Mouse (Mus musculus): ENCODE measurements around the gene Clpsl2. TPM values are rescaled to one million over a fixed set of nuclear protein-coding genes. Genes with fewer than 3 reads are reported as not detected.

The Clpsl2 gene
- polyA plus RNA-seq, 1 experiment from 2014 or later = not detected

DNA sequence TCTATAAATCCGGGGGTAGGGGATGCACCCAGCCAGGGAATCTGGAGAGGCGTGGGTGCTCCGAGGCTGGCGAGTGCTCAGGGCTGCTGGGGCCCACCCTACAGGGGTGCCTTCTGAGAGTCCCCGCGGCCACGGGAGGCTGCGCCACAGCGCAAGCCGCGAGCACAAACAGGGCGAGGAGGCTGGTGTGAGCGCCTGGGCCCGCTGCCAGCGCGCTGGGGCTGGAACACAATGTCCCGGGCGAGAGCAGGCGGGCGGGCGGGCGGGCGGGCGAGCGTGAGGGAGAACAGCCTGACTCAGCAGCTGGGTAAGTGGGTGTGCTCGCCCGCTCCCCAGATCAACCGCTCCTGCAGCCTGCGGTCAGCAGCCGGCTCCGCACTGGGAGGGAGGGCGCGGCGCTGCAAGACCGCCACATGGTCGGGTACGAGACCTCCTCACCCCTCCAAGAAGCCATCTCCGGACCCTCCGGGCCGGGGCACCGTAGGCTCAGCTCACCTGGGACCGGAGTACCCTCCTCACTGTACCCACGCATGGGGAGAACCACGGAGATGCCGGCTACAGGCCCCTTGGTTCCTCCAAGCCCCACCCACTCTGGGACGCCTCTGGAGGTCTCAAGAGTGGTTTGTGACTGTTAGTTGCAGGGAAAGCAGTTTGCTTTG, 31.1 kb upstream of the Clpsl2 start:
- H3K9ac ChIP-seq (replicated peaks; ENCODE audit: low read depth, low read length) = peak overlapping the region; percentile 77
- peak overlapping the region; percentile 69 for H3K27ac ChIP-seq (ENCODE audit: low read length)
- H3K4me1 ChIP-seq (replicated peaks; ENCODE audit: control insufficient read depth, insufficient read depth, low read length) = peaks cover 22% of the 10 kb centered on the region
- no peaks in the 10 kb centered on the region for H3K36me3 ChIP-seq (ENCODE audit: control insufficient read depth, insufficient read depth)
- H3K4me3 ChIP-seq (replicated peaks; ENCODE audit: low read length) = peak overlapping the region; percentile 59
- H3K9me3 ChIP-seq (ENCODE audit: control insufficient read depth, low read length) = no peaks in the 10 kb centered on the region
- WGBS = 1% methylated on average over 45 of the region's 46 CpGs
- peak overlapping the region; percentile 94 for H3K4me2 ChIP-seq (ENCODE audit: low read length)
- ATAC-seq = peak; percentile 73
- H3K27me3 ChIP-seq (replicated peaks; ENCODE audit: control insufficient read depth, insufficient read depth, low read length) = no peaks in the 10 kb centered on the region; the same call in 1 of the 2 replicates

DNA sequence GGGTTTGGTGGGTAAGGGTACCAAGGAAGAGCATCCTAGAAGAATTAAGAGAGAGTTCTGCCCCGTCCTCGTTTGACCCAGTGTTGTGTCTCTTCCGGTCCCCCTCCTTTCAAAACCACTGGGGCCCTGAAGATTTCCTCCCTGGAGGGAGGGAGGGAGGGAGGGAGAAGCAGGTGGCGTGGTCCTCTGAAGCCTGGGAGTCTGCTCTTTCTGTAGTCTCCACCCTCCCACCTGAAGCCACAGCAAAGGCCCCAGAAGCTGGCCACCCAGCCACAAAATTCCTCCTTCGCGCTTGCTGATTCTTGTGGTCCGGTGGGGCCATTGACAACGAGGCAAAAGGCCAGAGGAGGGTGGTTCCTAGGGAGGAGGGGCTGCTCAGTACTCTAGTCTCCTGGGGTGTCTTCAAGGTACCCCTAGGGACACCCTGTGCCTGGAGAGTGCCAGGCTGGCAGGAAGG, 30.6 kb upstream of the Clpsl2 start:
- peak overlapping the region; percentile 94 for H3K4me2 ChIP-seq (ENCODE audit: low read length)
- peak overlapping the region; percentile 59 for H3K4me3 ChIP-seq (replicated peaks; ENCODE audit: low read length)
- H3K9ac ChIP-seq (replicated peaks; ENCODE audit: low read depth, low read length) = peak overlapping the region; percentile 77
- peaks cover 26% of the 10 kb centered on the region for H3K4me1 ChIP-seq (replicated peaks; ENCODE audit: control insufficient read depth, insufficient read depth, low read length)
- no peaks in the 10 kb centered on the region for H3K36me3 ChIP-seq (ENCODE audit: control insufficient read depth, insufficient read depth)
- H3K27ac ChIP-seq (ENCODE audit: low read length) = no peak overlapping the region; the same call in 1 of the 2 replicates
- H3K27me3 ChIP-seq (replicated peaks; ENCODE audit: control insufficient read depth, insufficient read depth, low read length) = no peaks in the 10 kb centered on the region; the same call in 1 of the 2 replicates
- no peak for ATAC-seq
- H3K9me3 ChIP-seq (ENCODE audit: control insufficient read depth, low read length) = no peaks in the 10 kb centered on the region
- WGBS = 12% methylated on average over 8 of the region's 8 CpGs

DNA sequence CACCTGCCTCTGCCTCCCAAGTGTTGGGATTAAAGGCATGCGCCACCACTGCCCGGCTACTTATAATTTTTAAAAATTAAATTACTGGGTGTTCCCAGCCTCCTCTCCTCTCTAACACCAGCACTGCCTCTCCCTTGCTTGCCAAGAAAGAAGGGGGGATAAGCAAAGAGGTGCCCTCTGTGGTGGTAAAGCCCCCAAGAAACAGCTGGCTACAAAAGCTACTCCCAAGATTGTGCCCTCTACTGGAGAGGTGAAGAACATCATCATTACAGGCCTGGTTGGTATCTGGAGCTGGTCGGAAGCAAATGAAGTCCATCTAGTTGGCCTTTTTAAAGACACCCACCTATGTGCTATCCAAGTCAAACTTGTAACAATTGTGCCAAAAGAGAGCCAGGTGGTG, 29.4 kb upstream of the Clpsl2 start:
- Histone ChIP-seq H3K9ac (replicated peaks; ENCODE audit: low read depth, low read length) (no peak overlapping the region), H3K4me3 (replicated peaks; ENCODE audit: low read length) (no peak overlapping the region), H3K4me1 (replicated peaks; ENCODE audit: control insufficient read depth, insufficient read depth, low read length) (peaks cover 26% of the 10 kb centered on the region), H3K27me3 (replicated peaks; ENCODE audit: control insufficient read depth, insufficient read depth, low read length) (no peaks in the 10 kb centered on the region), H3K4me2 (ENCODE audit: low read length) (no peak overlapping the region), H3K36me3 (ENCODE audit: control insufficient read depth, insufficient read depth) (no peaks in the 10 kb centered on the region), H3K9me3 (ENCODE audit: control insufficient read depth, low read length) (no peaks in the 10 kb centered on the region), H3K27ac (ENCODE audit: low read length) (no peak overlapping the region)
- no peak for ATAC-seq
- 90% methylated on average over 3 of the region's 3 CpGs for WGBS

DNA sequence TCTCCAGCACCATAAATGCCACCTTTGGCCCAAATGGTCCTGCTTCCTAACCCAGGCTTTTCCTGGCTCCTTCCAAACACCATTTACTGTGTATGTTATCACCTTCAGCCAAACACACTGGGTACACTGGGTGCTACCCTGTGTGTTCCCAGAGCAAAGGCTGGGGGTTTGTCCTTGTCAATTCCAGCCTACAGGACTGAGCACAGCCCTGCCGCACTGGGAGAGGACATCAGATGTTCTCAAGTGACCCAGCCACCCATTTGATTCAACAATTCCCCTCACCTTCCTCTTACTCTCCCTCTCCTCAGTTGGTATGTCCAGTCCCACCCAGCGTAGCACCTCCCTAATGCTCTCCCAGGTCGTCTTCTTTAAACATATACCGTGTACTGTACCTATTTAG, 28.6 kb upstream of the Clpsl2 start:
- H3K9me3 ChIP-seq (ENCODE audit: control insufficient read depth, low read length) = no peaks in the 10 kb centered on the region
- H3K27ac ChIP-seq (ENCODE audit: low read length) = no peak overlapping the region
- H3K4me3 ChIP-seq (replicated peaks; ENCODE audit: low read length) = no peak overlapping the region
- 83% methylated on average over 4 of the region's 4 CpGs for WGBS
- no peak overlapping the region for H3K4me2 ChIP-seq (ENCODE audit: low read length)
- H3K4me1 ChIP-seq (replicated peaks; ENCODE audit: control insufficient read depth, insufficient read depth, low read length) = peaks cover 26% of the 10 kb centered on the region
- H3K36me3 ChIP-seq (ENCODE audit: control insufficient read depth, insufficient read depth) = no peaks in the 10 kb centered on the region
- no peak for ATAC-seq
- no peaks in the 10 kb centered on the region for H3K27me3 ChIP-seq (replicated peaks; ENCODE audit: control insufficient read depth, insufficient read depth, low read length)
- H3K9ac ChIP-seq (replicated peaks; ENCODE audit: low read depth, low read length) = no peak overlapping the region

DNA sequence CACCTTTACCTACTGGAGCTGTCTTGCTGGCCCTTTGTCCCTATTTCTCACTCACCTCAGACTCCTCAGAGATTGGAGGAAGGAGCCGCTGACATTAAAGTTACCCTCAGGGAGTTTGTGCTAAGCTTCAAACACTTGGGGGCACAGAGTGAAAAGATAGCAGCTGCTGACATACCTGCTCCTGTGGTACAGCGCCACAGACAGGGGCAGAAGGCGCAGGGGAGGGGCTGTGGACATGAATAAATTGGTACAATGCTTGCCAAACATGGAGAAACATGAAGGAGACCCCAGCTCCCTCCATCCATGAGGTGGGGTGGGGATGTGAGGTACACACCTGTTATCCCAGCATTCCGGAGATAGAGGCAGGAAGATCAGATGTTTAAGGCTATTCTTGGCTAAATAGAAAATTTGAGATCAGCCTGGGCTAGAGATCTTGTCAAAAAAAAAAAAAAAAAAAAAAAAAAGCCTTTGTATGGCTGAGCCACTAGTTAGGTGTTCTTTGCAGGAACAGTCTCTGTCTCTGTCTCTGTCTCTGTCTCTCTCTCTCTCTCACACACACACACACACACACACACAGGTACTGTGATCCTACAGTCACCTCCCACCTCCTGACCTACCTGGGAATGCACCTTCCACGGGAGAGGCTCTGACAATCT, 28.0 kb upstream of the Clpsl2 start:
- Histone ChIP-seq H3K4me3 (replicated peaks; ENCODE audit: low read length) (no peak overlapping the region), H3K4me2 (ENCODE audit: low read length) (no peak overlapping the region), H3K27ac (ENCODE audit: low read length) (no peak overlapping the region), H3K9ac (replicated peaks; ENCODE audit: low read depth, low read length) (no peak overlapping the region), H3K9me3 (ENCODE audit: control insufficient read depth, low read length) (no peaks in the 10 kb centered on the region), H3K36me3 (ENCODE audit: control insufficient read depth, insufficient read depth) (no peaks in the 10 kb centered on the region), H3K4me1 (replicated peaks; ENCODE audit: control insufficient read depth, insufficient read depth, low read length) (peaks cover 26% of the 10 kb centered on the region), H3K27me3 (replicated peaks; ENCODE audit: control insufficient read depth, insufficient read depth, low read length) (no peaks in the 10 kb centered on the region)
- whole genome bisulfite sequencing = 70% methylated on average over 5 of the region's 5 CpGs
- no peak for ATAC-seq

DNA sequence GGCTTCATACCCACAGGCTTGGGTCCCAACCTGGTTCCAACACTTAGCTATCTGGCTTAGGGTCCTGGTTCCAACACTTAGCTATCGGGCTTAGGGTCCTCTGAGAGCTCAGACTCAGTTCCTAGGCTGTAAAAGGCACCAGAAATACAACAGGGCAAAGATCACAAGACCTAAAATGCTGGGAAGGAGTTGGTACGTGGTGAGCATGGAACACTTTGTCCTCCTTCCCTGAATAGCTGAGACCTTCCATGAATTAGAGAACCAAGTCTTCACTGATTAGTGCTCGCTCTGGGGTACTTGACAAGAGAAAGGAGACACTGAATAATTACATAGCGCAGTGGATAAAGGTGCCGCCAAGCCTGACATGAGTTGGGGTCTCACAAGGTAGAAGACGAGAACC, 27.3 kb upstream of the Clpsl2 start:
- H3K9ac ChIP-seq (replicated peaks; ENCODE audit: low read depth, low read length) = no peak overlapping the region
- no peaks in the 10 kb centered on the region for H3K27me3 ChIP-seq (replicated peaks; ENCODE audit: control insufficient read depth, insufficient read depth, low read length)
- no peak for ATAC-seq
- peaks cover 26% of the 10 kb centered on the region for H3K4me1 ChIP-seq (replicated peaks; ENCODE audit: control insufficient read depth, insufficient read depth, low read length)
- H3K4me3 ChIP-seq (replicated peaks; ENCODE audit: low read length) = peak overlapping the region; percentile 75
- H3K9me3 ChIP-seq (ENCODE audit: control insufficient read depth, low read length) = no peaks in the 10 kb centered on the region
- 28% methylated on average over 6 of the region's 6 CpGs for WGBS
- H3K4me2 ChIP-seq (ENCODE audit: low read length) = peak overlapping the region; percentile 82
- H3K36me3 ChIP-seq (ENCODE audit: control insufficient read depth, insufficient read depth) = no peaks in the 10 kb centered on the region
- H3K27ac ChIP-seq (ENCODE audit: low read length) = no peak overlapping the region

DNA sequence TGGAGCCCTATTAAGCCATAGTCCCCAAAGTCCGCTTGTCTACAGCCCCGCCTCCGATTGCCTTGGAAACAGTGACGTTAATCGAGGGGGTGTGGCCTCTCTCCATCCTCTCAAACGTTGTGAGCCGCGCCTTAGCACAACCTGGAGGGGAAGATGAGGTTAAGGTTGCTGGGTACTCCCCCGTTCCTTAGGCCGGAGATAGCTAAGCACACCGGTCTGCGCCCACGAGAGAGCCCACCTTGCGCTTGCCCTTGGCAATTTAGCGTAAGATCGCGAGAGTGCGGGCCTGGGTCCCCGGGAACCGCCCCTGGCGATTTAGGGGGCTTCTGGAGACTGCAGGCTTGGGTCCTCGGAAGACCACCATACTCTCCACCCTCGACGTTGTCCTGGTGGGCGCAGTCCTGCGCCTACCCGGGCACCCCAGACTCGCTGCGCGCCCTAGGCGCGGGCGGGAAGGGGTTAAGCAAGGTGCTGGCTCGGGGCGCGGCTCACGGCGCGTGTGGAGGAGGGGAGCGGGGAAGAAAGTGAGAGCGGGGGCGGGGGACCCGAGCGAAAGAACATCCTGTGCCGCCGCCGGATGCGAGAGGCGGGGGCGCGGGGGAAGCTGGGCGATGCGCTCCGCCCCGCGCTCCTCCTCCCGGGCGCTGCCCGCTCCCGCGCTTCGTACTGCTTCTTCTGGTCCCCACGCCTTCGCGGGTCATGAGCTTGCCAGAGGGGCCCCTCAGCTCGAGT, 26.4 kb upstream of the Clpsl2 start:
- H3K4me3 ChIP-seq (replicated peaks; ENCODE audit: low read length) = peak overlapping the region; percentile 75
- peak overlapping the region; percentile 82 for H3K4me2 ChIP-seq (ENCODE audit: low read length)
- H3K9ac ChIP-seq (replicated peaks; ENCODE audit: low read depth, low read length) = peak overlapping the region; percentile 85
- no peaks in the 10 kb centered on the region for H3K36me3 ChIP-seq (ENCODE audit: control insufficient read depth, insufficient read depth)
- H3K27me3 ChIP-seq (replicated peaks; ENCODE audit: control insufficient read depth, insufficient read depth, low read length) = no peaks in the 10 kb centered on the region
- under 1% methylated on average over 52 of the region's 66 CpGs for WGBS
- peak overlapping the region; percentile 92 for H3K27ac ChIP-seq (ENCODE audit: low read length)
- peaks cover 21% of the 10 kb centered on the region for H3K4me1 ChIP-seq (replicated peaks; ENCODE audit: control insufficient read depth, insufficient read depth, low read length)
- ATAC-seq = peak; percentile 87
- no peaks in the 10 kb centered on the region for H3K9me3 ChIP-seq (ENCODE audit: control insufficient read depth, low read length)

DNA sequence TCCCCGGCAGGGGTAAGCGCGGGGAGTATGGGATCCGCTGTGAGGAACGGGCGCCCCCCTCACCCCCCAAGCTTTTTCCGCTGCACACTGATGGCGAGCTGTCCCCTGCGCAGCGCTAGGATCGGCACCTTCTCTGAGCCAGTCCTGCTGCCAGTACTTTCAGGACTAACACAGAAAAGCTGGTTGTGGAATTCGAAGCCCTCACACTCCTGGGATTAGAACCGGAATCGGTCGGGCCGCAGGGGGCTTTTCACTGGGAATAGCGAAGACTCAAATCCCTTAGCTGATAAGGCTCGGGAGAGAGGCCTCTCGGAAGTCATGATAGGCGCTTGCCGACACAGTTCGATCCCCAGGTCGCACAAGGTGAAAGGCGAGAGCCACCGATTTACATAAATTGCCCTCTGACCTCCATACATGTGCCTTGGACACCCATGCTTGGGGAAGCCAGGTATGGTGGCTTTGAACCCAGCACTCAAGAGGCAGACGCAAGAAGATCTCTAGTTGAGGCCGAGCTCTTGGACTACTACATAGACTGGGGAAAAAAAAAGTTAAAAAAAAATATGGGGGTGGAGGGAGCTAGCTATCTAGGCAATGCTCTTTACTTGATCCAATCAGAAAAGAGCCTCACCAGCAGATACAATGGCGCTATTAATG, 25.7 kb upstream of the Clpsl2 start:
- no peak; the same call in 1 of the 2 replicates for ATAC-seq
- Histone ChIP-seq H3K27me3 (replicated peaks; ENCODE audit: control insufficient read depth, insufficient read depth, low read length) (no peaks in the 10 kb centered on the region; the same call in 1 of the 2 replicates), H3K36me3 (ENCODE audit: control insufficient read depth, insufficient read depth) (no peaks in the 10 kb centered on the region), H3K4me1 (replicated peaks; ENCODE audit: control insufficient read depth, insufficient read depth, low read length) (peaks cover 17% of the 10 kb centered on the region), H3K4me2 (ENCODE audit: low read length) (peak overlapping the region; percentile 82), H3K27ac (ENCODE audit: low read length) (peak overlapping the region; percentile 55), H3K4me3 (replicated peaks; ENCODE audit: low read length) (peak overlapping the region; percentile 75), H3K9me3 (ENCODE audit: control insufficient read depth, low read length) (no peaks in the 10 kb centered on the region), H3K9ac (replicated peaks; ENCODE audit: low read depth, low read length) (peak overlapping the region; percentile 85)
- WGBS = 9% methylated on average over 28 of the region's 28 CpGs
